Mouse (Mus musculus) natural killer cell, adult 2 months (primary cell): Measurements from ENCODE around the gene Sox30.

Experiments used
- DNase-seq, 2 experiments: peaks; one replicate each; pipeline ENCODE4 v3.0.0; 2022; ENCODE audit warnings: low spot score in 2 of 2

The Sox30 gene

GRCm38 (mm10) chr11:45979946-45980892 is at the start of gene Sox30:
Gene Sox30, plus strand, starts transcription at chr11:45980310.
- DNase-seq: peak; percentile 12 to 20

DNA sequence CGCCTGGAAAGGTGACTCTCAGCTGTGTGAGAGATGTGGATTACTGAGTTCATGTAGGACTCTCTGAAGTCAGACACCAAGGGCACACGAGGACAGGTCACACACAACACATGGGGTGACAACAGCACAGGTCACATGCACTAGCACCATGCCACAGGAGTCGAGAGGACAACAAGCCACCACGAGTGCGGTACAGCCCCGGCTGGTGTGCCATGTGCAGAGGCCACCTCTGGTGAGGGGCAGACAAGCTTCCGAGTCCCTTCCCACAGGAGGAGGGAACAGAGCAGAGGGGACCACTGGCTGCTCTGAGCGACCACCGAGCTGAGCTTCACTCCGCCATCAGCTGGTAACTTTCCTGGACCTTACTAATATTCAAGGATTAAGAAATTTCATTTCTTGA is 47.3 kb upstream of the Sox30 start:
- no peak for DNase-seq

GRCm38 (mm10) chr11:45937478-45937877 is 42.6 kb upstream of the Sox30 start:
- DNase-seq: no peak

DNA sequence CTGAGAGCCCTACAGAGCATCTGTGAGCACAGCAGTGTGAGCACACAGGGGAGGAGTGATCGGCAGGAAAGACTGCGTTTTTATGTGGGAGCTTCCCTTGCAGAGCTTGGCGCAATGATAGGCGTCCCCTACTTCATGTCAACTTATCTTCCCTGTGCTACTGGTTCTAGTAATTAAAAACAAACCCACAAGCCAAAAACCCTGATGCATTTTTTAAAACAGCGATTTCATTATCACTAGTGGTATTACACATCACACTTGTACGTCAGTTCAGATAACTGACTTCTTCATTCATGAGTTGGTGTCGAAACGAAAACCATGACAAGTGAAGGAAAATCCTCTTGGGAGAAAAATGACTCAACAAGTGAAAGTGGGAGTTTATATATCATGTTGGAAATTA is 41.2 kb upstream of the Sox30 start:
- no peak for DNase-seq

GRCm38 (mm10) chr11:45942281-45942680 is 37.8 kb upstream of the Sox30 start:
- DNase-seq: no peak

- no peak for DNase-seq
Measured at GRCm38 (mm10) chr11:45943108-45943705, 36.9 kb upstream of the Sox30 start.

GRCm38 (mm10) chr11:45943891-45944642 is 36.0 kb upstream of the Sox30 start:
- DNase-seq: peak in 1 of 2 experiments; percentile 7

DNA sequence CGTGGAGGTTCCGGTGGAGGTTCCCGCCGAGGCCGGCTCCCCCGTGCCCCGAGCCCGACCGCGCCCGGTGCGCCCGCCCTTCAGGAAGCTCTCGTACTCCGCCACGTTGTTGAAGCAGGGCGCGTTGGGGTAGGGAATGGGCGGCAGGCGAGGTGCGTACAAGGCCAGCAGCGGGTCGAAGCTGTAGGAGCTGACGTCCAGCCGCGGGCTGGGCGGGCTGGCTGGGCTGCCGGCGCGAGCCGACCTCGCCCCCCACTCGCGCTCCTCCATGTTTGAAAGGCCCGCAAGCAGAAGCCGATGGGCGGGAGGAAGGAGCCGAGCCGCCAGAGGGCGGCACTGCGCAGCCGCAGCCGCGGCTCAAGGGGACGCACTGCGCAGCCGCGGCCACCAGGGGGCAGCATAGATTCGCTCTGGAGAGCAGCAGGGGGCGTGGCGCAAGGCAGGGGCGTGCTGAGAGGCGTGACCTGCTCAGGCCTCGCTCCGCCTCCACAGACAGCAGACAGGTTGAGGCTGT is 35.4 kb upstream of the Sox30 start, which contains the start of gene Lsm11:
Gene Lsm11, minus strand, starts transcription at position 293 of the 514 bp plus-strand sequence.
- peak; percentile 98 for DNase-seq

GRCm38 (mm10) chr11:45946796-45947195 is 33.3 kb upstream of the Sox30 start:
- DNase-seq: no peak

DNA sequence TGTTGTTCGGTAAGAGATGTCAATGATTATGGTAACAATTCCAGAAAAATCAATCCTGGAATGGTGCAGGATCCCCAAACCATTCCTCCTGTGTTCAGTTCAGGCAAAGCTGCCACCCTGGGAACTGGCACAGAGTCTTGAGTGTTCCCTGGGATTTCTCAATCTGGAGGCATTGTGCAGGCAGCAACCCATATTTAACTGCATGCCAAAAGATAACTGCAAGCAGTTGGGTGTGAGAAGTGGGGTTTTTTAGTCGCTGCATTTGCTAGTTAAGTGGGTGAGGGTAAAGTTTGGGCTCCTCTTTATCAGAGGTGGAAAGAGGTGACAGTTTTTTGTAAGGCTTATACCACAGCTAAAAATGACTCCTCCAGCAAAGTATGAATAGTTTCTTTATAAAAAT is 32.6 kb upstream of the Sox30 start:
- no peak for DNase-seq

GRCm38 (mm10) chr11:45955127-45955627 is 24.9 kb upstream of the Sox30 start, which contains the start of gene Thg1l:
Gene Thg1l, minus strand, starts transcription at chr11:45955494.
- peak; percentile 95 for DNase-seq

DNA sequence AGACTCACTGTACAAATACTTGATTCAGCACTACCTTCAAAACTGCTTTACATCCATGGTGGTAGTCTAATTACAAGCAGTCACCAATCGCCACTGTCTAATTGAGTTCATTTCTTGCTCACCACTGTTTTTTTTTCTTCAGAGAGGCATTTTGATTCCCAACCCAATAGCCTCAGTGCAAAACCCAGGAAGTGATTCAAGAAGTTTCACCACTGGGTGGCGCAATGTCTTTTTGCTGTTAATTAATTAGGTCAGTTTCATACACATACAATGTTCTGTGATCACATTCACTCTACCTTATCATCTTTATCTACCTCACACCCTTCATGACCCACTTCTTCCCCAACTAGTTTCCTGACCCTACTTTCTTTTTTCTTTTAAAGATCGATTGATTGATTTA is 20.5 kb upstream of the Sox30 start:
- DNase-seq: peak; percentile 29 to 47

DNA sequence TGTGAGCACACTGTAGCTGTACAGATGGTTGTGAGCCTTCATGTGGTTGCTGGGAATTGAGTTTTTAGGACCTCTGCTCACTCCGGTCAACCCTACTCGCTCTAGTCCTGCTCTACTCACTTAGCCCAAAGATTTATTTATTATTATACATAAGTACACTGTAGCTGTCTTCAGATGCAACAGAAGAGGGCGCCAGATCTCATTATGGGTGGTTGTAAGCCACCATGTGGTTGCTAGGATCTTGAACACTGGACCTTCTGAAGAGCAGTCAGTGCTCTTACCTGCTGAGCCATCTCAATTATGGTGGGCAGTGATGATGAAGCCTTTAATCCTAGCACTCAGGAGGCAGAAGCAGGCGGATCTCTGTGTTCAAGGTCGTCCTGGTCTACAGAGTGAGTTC is 20.1 kb upstream of the Sox30 start:
- DNase-seq: peak in 1 of 2 experiments; percentile 37

- no peak for DNase-seq
Measured at GRCm38 (mm10) chr11:45966896-45967295, 13.2 kb upstream of the Sox30 start.

DNA sequence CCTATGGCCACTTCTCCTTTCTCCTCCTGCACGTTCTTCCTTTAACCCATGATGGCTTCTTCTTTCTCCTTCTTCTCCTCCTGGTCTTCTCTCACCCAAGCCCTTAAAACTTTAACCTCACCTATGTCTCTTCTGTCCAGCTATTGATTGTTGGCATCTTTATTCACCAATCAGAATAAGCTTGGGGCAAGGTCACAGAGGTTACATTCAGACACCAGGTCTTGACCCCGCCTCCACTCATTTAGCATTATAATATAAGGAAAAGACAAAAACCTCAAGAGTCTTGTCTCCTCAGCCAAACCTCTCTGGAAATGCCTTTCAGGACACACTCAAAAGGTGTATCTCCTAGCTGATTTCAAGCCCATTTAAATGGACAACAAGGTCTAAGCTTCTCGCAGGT is 11.6 kb upstream of the Sox30 start:
- DNase-seq: no peak

DNA sequence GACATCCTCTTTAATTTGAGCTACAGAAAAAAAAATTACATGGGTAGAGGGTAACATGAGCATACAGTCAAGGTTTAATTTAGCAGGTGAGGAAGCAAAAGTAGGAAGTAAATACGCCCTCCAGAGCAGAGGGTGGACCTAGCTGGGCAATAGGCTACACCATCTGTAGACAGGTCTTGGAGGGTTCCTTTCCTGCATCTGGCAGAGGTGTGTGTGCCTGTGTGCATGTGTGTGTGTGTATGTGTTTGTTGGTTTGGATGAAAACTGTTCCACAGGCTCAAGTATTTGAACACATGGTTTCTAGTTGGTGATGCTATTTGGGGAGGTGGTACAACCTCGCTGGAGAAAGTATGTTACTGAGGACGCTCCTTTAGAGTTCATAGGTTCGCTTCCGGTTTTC is 6.5 kb upstream of the Sox30 start:
- no peak for DNase-seq

- no peak for DNase-seq
Measured at GRCm38 (mm10) chr11:45974466-45974865, 5.6 kb upstream of the Sox30 start.

DNA sequence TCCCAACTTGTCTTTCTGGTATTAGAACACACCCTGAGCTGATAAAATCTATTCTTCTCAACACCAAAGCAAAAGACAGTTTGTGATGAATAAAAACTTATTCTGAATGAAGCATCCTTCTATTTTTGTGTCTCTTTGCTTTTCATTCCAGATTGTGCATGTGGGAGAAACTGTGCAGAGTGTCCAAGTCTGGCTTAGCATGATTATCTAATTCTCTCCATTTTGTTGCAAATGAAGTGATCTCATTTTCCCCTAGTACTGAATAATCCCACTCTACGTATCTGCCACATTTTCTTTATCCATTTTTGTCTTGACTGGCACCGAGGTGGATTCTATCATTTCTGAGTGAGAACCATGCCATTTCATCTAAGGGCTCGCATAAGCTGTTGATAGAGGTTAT is 4.0 kb upstream of the Sox30 start:
- no peak for DNase-seq

GRCm38 (mm10) chr11:45980893-45981253 is 763 bp downstream of the Sox30 start:
- DNase-seq: no peak

DNA sequence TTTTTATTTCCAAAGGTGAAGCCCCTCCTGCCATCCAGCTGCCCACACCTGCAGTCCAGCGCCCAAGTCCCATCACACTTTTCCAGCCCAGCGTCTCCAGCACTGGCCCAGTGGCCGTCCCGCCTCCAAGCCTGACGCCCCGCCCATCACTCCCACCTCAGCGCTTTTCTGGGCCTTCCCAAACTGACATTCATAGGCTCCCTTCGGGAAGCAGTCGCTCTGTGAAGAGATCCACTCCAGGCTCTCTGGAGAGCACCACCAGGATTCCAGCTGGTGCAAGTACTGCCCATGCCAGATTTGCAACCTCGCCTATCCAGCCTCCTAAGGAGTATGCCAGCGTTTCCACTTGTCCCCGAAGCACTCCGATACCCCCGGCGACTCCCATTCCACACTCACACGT is 11.5 kb downstream of the Sox30 start:
- no peak for DNase-seq

DNA sequence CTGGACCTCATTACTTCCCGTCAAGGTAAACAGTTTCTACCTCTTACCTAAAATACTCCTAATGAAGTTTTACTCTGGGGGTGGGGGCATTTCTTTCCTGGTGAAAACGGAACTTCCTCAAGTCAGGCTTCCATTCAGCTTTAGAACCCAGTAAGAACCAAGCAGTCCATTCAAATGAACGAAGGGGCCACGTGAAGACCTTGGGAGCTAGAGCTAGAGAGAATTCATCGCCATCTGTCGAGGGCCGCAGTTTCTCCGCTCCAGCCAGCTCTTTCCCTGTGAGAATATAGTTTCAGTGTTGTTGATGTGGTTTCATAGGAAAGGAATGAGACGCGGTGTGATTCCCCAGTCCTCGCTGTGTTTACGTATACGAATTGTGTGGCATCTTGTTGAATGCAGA is 12.0 kb downstream of the Sox30 start:
- no peak for DNase-seq

GRCm38 (mm10) chr11:46016061-46016460 is 36.0 kb downstream of the Sox30 start:
- DNase-seq: peak in 1 of 2 experiments; percentile 34
